ENCODE assay signal across 9 mouse cellular contexts in genomic region chr10:107442781-107443180, GRCm38 (mm10). TPM values are rescaled to one million over a fixed set of nuclear protein-coding genes. Genes with fewer than 3 reads are reported as not detected.
DNase-seq lines count a peak whose midpoint lies in the region; ATAC-seq and TF ChIP-seq lines count a peak whose summit lies in the region.
"Had no signal": no experiment of that assay in that cellular context is flagged by ENCODE, and none has a peak within 500 bp of the region (broad histone marks: within the 10 kb centered on the region; RNA-seq: fewer than 3 reads in every experiment).

No protein-coding gene starts in this region.

- no peaks in the 10 kb centered on the region for H3K9me3 ChIP-seq in kidney, embryonic 14.5 days (ENCODE audit: control insufficient read depth, low read length)
- H3K9me3 ChIP-seq in forebrain, postnatal 0 days (ENCODE audit: low read length) = no peaks in the 10 kb centered on the region
- H3K9me3 ChIP-seq: limb, embryonic 15.5 days had no signal

- no peaks in the 10 kb centered on the region for H3K4me1 ChIP-seq in kidney, embryonic 14.5 days (ENCODE audit: control insufficient read depth, insufficient read depth, low read length)
- H3K4me1 ChIP-seq in forebrain, postnatal 0 days (ENCODE audit: insufficient read depth) = no peaks in the 10 kb centered on the region
- H3K4me1 ChIP-seq: limb, embryonic 15.5 days had no signal

- no peaks in the 10 kb centered on the region for H3K36me3 ChIP-seq in kidney, embryonic 14.5 days (ENCODE audit: control insufficient read depth, insufficient read depth, low read length)
- no peaks in the 10 kb centered on the region for H3K36me3 ChIP-seq in forebrain, postnatal 0 days (ENCODE audit: insufficient read depth)
- H3K36me3 ChIP-seq: limb, embryonic 15.5 days had no signal

- no peak for ATAC-seq in cerebellum, adult (ENCODE audit: insufficient number of reproducible peaks, low FRiP score, low TSS enrichment)
- ATAC-seq in kidney, embryonic 14.5 days (ENCODE audit: low FRiP score, low TSS enrichment) = no peak
- no peak for ATAC-seq in forebrain, postnatal 0 days

- H3K4me3 ChIP-seq in kidney, embryonic 14.5 days (ENCODE audit: low read length) = no peak overlapping the region
- H3K4me3 ChIP-seq in forebrain, postnatal 0 days (ENCODE audit: low read depth, low read length) = no peak overlapping the region
- H3K4me3 ChIP-seq: limb, embryonic 15.5 days had no signal

- no peak overlapping the region for H3K27ac ChIP-seq in kidney, embryonic 14.5 days (ENCODE audit: low read depth, low read length)
- H3K27ac ChIP-seq in forebrain, postnatal 0 days (ENCODE audit: low read depth, low read length) = no peak overlapping the region
- H3K27ac ChIP-seq: limb, embryonic 15.5 days had no signal

- no peaks in the 10 kb centered on the region for H3K27me3 ChIP-seq in kidney, embryonic 14.5 days (ENCODE audit: control insufficient read depth, insufficient read depth, low read length)
- no peaks in the 10 kb centered on the region for H3K27me3 ChIP-seq in forebrain, postnatal 0 days (ENCODE audit: insufficient read depth, low read length)
- H3K27me3 ChIP-seq: limb, embryonic 15.5 days had no signal

- WGBS in kidney, embryonic 14.5 days = 16% methylated on average over 4 of the region's 4 CpGs
- WGBS in forebrain, postnatal 0 days = 10% methylated on average over 4 of the region's 4 CpGs

- TF ChIP-seq CTCF in forebrain, postnatal 0 days (IDR thresholded peaks at IDR 0.05; ENCODE audit: low read depth) = peak; percentile 69

- no peak overlapping the region for H3K9ac ChIP-seq in kidney, embryonic 14.5 days (ENCODE audit: low read depth, low read length)
- H3K9ac ChIP-seq in forebrain, postnatal 0 days = no peak overlapping the region
- H3K9ac ChIP-seq: limb, embryonic 15.5 days had no signal

- DNase-seq in cerebellum, adult 18-20 months = peak; percentile 20 to 30
- DNase-seq in kidney, postnatal 14 days = peak; percentile 32
- peak; percentile 38 for DNase-seq in MN1 (ENCODE audit: low spot score)
- peak; percentile 52 for DNase-seq in forebrain, postnatal 0 days
- peak; percentile 52 for DNase-seq in lung, postnatal 14 days
- no peak for DNase-seq in adrenal gland, adult 2 months

- H3K4me2 ChIP-seq in kidney, embryonic 14.5 days (replicated peaks; ENCODE audit: low read depth, low read length) = no peak overlapping the region
- H3K4me2 ChIP-seq in forebrain, postnatal 0 days (ENCODE audit: low read depth) = no peak overlapping the region
- H3K4me2 ChIP-seq: limb, embryonic 15.5 days had no signal

RNA-seq across cellular contexts. Expression of gene Myf5, which starts 43.2 kb away (rescaled TPM):
- not detected in 2 replicates for polyA plus RNA-seq in kidney, embryonic 14.5 days (2014; fragmentation: Nextera tagmentation; extraction: Ambion mirVana)
- total RNA-seq in forebrain, postnatal 0 days (2014; rRNA removed) = not detected in 2 replicates
- not detected in 2 replicates for polyA plus RNA-seq in forebrain, postnatal 0 days (2015; fragmentation: Nextera tagmentation; extraction: Ambion mirVana)
- not detected for total RNA-seq in adrenal gland, adult 2 months (2021)
- polyA plus RNA-seq in adrenal gland, adult 2 months (2012; rRNA removed) = not detected in 2 replicates

RNA-seq across cellular contexts. Expression of gene Myf6, which starts 51.8 kb away (rescaled TPM):
- 0.20 TPM in 1 of 2 replicates, not detected in the other for polyA plus RNA-seq in kidney, embryonic 14.5 days (2014; fragmentation: Nextera tagmentation; extraction: Ambion mirVana)
- total RNA-seq in forebrain, postnatal 0 days (2014; rRNA removed) = 0.38 TPM in 1 of 2 replicates, not detected in the other
- not detected in 2 replicates for polyA plus RNA-seq in forebrain, postnatal 0 days (2015; fragmentation: Nextera tagmentation; extraction: Ambion mirVana)
- total RNA-seq in adrenal gland, adult 2 months (2021) = not detected
- polyA plus RNA-seq in adrenal gland, adult 2 months (2012; rRNA removed) = not detected in 2 replicates
